Mouse (Mus musculus) kidney, postnatal 25 days (tissue): ENCODE measurements around the gene Fcho1.
"Not testable (repeated sequence)": the region's sequence is repeated elsewhere in the genome, so short reads cannot be mapped to it uniquely, and the experiment has no call there.

Source experiments
- DNase-seq, 2 experiments: peaks; one replicate each; pipeline ENCODE4 v3.0.0; 2021; ENCODE audit warnings: mixed read lengths in 2 of 2

Gene Fcho1

GRCm38 (mm10) chr8:71717096-71717495 lies 8.4 kb downstream of the Fcho1 start:
- DNase-seq: peak in 1 of 2 experiments; percentile 22

- no peak for DNase-seq
Observed at GRCm38 (mm10) chr8:71716561-71717053, 8.9 kb downstream of the Fcho1 start.

- DNase-seq: no peak
Observed at GRCm38 (mm10) chr8:71715531-71715930, 10.0 kb downstream of the Fcho1 start.

- no peak for DNase-seq
Observed at GRCm38 (mm10) chr8:71711574-71711973, 13.9 kb downstream of the Fcho1 start.

- peak; percentile 81 to 92 for DNase-seq
Observed at GRCm38 (mm10) chr8:71709800-71710446, 15.6 kb downstream of the Fcho1 start.

GRCm38 (mm10) chr8:71709134-71709799 lies 16.2 kb downstream of the Fcho1 start:
- no peak for DNase-seq

- DNase-seq: peak; percentile 46 to 63
Observed at GRCm38 (mm10) chr8:71707874-71708273, 17.6 kb downstream of the Fcho1 start.

GRCm38 (mm10) chr8:71703400-71703799 lies 22.1 kb downstream of the Fcho1 start:
- DNase-seq: not testable (repeated sequence)

GRCm38 (mm10) chr8:71702923-71703322 lies 22.6 kb downstream of the Fcho1 start:
- no peak for DNase-seq

- DNase-seq: no peak
Observed at GRCm38 (mm10) chr8:71702087-71702432, 23.5 kb downstream of the Fcho1 start.

GRCm38 (mm10) chr8:71701414-71702086 lies 24.0 kb downstream of the Fcho1 start, which contains the start of gene B3gnt3:
Gene B3gnt3 (minus strand): TSS chr8:71701789.
- no peak for DNase-seq

- peak; percentile 59 to 74 for DNase-seq
Observed at GRCm38 (mm10) chr8:71700493-71701269, 24.8 kb downstream of the Fcho1 start.

GRCm38 (mm10) chr8:71695456-71695855 lies 30.1 kb downstream of the Fcho1 start:
- DNase-seq: not testable (repeated sequence)

GRCm38 (mm10) chr8:71693166-71694041 lies 32.1 kb downstream of the Fcho1 start:
- DNase-seq: peak in 1 of 2 experiments; percentile 51

GRCm38 (mm10) chr8:71692509-71692908 lies 33.0 kb downstream of the Fcho1 start:
- peak in 1 of 2 experiments; percentile 29 for DNase-seq

GRCm38 (mm10) chr8:71689028-71689427 lies 36.5 kb downstream of the Fcho1 start, which contains the start of gene Insl3:
Gene Insl3 (plus strand): TSS chr8:71689214.
- DNase-seq: peak in 1 of 2 experiments; percentile 29

- peak in 1 of 2 experiments; percentile 33 for DNase-seq
Observed at GRCm38 (mm10) chr8:71687616-71688015, 37.9 kb downstream of the Fcho1 start.

GRCm38 (mm10) chr8:71686143-71686734 lies 39.3 kb downstream of the Fcho1 start:
- peak in 1 of 2 experiments; percentile 51 for DNase-seq

- no peak for DNase-seq
Observed at GRCm38 (mm10) chr8:71685573-71685972, 39.9 kb downstream of the Fcho1 start.

GRCm38 (mm10) chr8:71684701-71685100 lies 40.8 kb downstream of the Fcho1 start:
- peak in 1 of 2 experiments; percentile 26 for DNase-seq

- no peak for DNase-seq
Observed at GRCm38 (mm10) chr8:71682832-71683231, 42.7 kb downstream of the Fcho1 start.
